Mouse (Mus musculus) midbrain, embryonic 15.5 days (tissue): ENCODE results near the gene Gpm6b. TPM values are rescaled to one million over a fixed set of nuclear protein-coding genes. Genes with fewer than 3 reads are reported as not detected.

ENCODE experiments used
- polyA plus RNA-seq: library from polyadenylated mRNA; unstranded; fragments of >200 nt; fragmentation: Nextera tagmentation; extraction: Ambion mirVana; gene quantifications from 2 replicates; pipeline ENCODE4 v1.2.1, GENCODE M21; 2015

Gpm6b gene
- polyA plus RNA-seq, 1 experiment from 2014 or later: 240 TPM

Other genes starting within 250 kb of the Gpm6b start
- gene Gemin8, start 68.5 kb upstream of the Gpm6b start, polyA plus RNA-seq: 7.4 and 8.4 TPM in 2 replicates
- gene Trappc2, start 201.7 kb downstream of the Gpm6b start, polyA plus RNA-seq: 79.1 and 80.6 TPM in 2 replicates
- 6.1 and 6.4 TPM in 2 replicates for gene Ofd1, start 201.8 kb downstream of the Gpm6b start, polyA plus RNA-seq
- 35.2 and 37.0 TPM in 2 replicates for gene Rab9, start 241.0 kb downstream of the Gpm6b start, polyA plus RNA-seq